Mouse (Mus musculus) urinary bladder, adult 2 months (tissue): Measurements from ENCODE around the gene Wdr47. TPM values are rescaled to one million over a fixed set of nuclear protein-coding genes. Genes with fewer than 3 reads are reported as not detected.
A peak's percentile ranks its signal among the peaks of the same experiment; 100 is the strongest.
"Not testable (repeated sequence)": the region's sequence is repeated elsewhere in the genome, so short reads cannot be mapped to it uniquely, and the experiment has no call there.

Source experiments
- DNase-seq: peaks from one replicate; pipeline ENCODE4 v3.0.0; 2022; ENCODE audit warnings: low spot score
- polyA plus RNA-seq: library from polyadenylated mRNA; depleted of rRNA; stranded (reverse); fragments of >200 nt; gene quantifications from 2 replicates; pipeline ENCODE4 v1.2.3, GENCODE M21; 2012

Gene Wdr47
- polyA plus RNA-seq, 1 experiment: 12.7 TPM

DNA sequence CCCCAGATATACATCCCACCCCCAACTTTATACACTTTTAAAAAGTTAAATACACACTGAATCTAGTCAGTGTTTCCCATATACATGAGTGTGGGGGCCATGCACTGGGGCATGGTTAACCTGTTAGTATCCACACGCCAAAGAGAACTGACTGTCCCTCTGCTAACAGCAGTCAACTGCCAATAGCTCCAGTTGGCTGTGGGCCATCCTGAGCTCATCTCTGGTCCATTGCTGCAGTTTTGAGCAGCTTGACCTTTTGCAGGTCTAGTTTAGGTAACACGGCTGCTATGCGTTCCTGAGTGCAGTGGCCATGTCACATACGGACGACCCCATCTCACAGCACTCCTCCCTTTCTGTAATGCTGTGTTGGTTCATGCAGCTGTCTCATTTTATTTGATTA lies 43.7 kb downstream of the Wdr47 start:
- DNase-seq: no peak

DNA sequence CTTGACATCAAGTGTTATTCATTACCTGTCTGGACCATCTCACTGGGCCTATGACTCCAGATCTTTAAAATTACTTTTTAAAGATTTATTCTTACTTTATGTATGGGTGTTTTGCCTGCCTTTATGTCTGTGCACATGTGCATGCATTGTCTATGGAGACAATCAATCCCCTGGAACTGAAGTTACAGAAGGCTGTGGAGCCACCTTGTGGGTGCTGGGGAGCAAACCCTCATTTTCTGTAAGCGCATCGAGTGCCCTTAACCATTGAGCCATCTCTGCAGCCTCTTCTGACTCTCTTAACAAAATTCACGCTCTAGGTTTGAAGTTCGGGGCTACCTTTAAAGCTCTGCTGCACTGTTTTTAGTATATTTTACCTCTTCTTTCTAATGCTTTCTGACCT lies 48.3 kb downstream of the Wdr47 start:
- no peak for DNase-seq

DNA sequence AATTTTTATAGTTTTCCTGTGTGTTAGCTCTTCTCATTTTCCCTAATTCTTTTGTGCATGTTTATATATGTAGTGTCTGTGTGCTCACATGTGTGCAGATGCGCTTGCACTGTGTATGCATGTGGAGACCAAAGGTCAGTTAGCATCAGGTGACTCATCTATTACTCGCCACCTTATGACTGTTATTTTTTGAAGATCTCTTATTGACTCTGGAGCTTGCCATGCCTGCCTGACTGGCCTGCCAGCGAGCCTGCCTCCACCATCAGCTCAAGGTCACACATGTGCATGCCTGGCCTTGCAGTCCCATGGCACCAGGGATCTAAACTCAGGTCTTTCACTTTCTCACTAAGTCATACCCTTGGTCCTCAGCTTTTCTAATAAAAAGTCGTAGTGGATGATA lies 49.9 kb downstream of the Wdr47 start:
- no peak for DNase-seq

DNA sequence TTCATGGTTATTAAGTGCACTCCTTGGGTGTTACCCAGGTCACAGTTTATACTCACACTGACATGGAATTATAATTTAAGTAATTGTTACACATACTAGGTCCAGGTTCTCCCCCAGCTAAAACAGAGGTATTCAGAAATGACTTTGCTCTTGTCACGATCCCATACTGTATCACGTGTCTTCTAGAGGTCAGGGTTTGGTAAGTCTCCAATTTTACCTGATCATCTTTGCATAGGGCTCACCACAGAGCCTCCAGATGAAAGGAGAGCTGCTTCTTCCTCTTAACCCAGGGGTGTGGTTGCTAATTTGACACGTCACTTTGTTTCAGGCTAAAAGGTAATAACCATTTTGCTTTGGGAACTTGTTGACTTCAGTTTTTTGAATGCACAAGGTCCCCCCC lies 53.8 kb downstream of the Wdr47 start:
- no peak for DNase-seq

DNA sequence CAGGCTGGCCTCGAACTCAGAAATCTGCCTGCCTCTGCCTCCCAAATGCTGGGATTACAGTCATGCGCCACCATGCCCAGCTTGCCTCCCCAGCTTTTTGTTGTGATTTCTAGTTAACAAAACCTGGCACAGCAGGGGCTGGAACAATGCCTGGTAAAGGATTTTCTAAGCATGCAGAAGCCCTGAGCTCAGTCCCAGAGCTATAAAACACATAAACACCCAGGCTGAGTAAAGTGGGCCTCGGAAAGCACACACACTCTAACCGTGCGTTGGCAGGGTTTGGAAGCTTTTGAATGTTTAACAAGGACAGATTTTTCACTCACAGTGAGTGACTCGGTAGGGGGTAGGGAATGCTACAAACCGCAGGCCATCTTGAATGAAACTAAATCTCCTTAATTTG lies 55.0 kb downstream of the Wdr47 start:
- no peak for DNase-seq

DNA sequence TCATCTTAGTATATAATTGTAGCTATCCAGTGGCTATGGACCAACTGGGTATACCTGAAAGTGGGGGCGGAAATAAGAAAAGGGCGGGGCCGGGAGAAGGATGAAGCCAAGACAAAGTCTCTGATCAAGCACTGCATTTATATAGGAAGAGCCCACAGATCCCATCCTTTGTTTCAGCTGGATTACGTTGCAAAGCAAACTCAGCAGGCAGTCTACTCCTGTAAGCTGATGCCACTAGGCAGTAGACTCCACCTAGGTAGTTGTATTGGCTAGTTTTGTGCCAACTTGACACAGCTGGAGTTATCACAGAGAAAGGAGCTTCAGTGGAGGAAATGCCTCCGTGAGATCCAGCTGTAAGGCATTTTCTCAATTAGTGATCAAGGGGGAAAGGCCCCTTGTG lies 56.6 kb downstream of the Wdr47 start:
- not testable (repeated sequence) for DNase-seq

DNA sequence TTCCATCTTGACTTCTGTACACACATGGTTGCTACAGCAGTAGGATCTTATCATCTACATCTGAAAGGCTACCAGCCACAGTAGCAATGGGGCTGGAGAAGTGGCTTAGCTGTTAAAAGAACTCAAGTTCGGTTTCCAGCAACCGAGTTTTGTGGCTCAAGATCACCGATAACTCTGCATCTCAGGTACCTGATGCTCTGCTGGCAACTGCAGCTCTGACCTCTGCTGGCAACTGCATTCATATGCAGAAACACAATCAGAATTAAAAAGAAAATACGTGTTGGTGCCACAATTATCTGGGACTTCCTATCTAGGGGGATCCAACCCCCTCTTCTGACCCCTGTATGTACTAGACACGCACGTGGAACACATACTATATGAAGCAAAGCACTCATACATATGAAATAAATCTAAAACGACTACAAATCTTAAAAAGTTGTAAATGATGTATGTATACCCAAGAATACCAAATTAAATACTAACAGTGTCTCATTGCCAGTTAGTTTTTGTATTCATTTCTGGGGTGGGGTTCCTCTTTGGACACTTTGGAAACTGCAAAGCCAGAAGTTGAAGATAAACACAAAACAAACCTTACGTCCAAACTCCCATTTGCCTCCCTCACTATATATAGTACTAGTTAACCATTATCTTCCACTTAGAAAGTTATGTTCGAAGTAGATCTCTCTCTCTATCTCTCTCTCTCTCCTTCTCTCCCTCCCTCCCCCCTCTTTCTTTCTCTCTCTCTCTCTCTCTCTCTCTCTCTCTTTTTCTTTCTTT lies 62.0 kb downstream of the Wdr47 start:
- DNase-seq: no peak

DNA sequence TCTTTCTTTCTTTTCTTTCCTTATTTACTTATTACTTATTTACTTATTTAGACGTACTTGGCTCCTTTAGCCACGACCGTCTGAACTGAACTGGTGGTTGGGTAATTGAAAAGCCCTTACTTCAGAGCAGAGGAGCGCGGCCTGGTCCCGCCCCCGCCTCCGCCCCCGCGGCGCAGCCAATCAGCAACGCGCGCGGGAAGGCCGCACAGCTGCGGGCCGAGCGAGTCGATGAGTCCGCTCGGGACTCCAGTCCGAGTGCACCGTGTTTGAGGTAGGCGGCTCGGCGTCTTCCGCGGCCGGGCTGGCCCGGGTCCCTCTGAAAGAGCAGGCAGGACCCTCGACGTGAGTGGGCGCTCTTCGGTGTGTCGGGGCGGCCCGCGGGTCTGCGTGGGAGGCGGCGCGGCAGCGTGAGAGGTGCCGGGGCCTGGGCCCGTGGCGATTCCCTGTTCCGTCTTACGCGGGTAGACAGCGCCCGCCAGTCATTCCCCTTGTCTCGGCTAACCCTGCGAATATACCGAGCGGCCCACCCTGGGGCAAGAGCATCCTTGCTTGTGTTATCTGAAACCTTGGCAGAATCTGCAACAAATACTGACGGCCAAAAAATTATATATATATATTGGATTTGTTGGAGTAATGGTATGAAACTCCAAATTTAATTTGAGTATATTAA lies 62.8 kb downstream of the Wdr47 start, which contains the start of gene Clcc1:
Gene Clcc1, plus strand, starts transcription at position 204 of the 670 bp plus-strand sequence.
- DNase-seq: peak; percentile 97

DNA sequence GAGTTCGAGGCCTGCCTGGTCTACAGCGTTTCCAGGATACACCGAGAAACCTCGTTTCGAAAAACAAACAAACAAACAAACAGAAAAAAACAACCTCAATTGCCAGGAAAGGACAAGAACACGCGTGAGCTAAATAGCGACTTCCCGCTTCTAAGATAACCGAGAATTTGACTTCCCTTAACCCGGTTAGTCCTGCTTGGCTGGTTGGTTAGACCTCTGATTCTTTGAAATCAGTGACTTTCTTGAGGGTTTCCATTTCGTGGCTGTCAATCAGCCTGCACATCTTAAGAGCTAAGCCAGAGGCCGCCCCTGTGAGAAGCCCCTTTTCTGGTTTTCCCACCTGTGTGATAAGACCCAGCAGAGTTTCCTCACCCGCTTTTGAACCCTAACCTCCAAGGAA lies 63.5 kb downstream of the Wdr47 start:
- DNase-seq: no peak

DNA sequence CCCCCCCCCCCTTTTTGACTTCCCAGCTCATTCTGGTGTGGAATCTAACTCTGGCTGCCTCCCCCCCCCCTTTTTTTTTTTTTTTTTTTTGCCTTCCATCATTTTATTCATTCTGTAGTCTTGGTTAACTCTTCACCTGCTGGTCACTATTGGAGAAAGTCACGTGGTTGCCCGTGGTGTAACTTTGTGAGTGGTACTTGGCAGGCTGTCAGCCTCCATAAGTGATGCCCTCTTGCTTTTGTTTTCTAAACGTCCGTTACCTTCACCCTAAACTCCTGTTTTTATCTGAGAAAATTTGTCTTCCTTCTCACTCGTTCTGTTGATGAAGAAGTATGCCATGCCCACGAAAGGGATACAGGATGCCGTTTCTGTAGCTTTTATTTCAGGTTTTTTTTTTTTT lies 64.4 kb downstream of the Wdr47 start:
- no peak for DNase-seq

DNA sequence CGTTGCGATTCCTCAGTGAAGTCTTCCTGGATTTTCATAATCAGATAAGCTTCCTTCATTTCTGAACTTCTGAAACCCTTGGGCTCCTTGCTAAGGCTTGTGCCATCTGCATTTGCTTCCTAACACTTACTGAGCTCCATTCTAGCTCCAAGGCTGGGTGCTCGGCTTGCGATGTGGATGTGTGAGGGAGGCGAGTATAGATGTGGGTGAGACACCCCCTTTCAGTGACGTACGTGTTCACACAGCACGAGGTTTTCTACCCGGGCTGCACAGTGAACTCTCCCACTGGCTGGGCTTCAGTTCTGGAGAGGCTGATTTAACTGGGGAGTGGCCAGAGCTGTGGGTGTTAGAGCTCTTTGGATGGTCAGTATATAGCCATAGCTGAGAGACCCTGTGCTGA lies 67.5 kb downstream of the Wdr47 start:
- DNase-seq: no peak

DNA sequence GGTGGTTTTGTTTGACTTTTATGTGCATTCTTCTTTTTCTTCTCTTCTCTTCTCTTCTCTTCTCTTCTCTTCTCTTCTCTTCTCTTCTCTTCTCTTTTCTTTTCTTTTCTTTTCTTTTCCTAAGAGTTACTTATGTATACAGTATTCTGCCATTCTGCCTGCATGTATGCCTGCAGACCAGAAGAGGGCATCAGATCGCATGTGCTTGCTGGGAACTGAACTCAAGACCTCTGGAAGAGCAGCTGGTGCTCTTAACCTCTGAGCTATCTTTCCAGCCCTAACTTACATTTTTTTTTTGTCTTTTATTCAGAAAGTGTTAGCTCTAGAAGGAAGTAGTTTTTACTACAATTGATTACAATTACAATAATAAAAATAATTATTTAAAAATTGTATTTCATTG lies 69.9 kb downstream of the Wdr47 start:
- DNase-seq: no peak

DNA sequence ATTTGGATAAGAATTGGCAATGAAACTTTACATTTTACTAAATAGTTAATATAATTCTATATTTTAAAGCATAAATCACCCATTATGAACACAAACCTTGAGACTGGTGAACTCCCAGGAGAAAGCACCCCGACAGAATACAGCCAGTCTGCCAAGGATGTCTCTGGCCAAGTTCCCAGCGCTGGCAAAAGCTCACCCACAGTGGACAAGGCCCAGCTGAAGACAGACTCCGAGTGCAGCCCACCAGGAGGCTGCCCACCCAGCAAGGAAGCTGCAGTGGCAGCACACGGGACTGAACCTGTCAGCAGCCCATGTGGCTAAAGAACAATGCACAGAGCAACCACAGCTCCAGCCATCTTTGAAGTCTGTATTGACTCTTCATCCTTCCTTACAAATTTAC lies 85.5 kb downstream of the Wdr47 start:
- no peak for DNase-seq

DNA sequence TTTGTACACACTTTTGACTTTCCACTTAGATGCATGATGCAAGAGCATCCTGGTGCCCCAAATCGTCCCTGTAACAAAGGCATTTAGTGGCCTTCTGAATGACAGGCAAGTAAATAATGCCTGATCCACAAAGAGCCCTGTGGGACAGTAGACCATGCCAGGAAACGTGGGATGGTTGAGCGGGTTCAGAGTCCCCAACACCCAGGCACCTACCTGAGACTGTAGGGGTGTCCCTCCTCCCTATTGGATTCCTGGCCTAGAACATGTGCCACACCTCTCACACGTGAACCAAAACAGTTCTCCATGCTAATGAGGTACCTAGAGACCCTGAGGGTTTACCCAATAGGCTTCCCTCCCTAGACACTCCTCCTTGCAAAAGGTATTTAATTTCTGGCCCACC lies 89.9 kb downstream of the Wdr47 start:
- no peak for DNase-seq

DNA sequence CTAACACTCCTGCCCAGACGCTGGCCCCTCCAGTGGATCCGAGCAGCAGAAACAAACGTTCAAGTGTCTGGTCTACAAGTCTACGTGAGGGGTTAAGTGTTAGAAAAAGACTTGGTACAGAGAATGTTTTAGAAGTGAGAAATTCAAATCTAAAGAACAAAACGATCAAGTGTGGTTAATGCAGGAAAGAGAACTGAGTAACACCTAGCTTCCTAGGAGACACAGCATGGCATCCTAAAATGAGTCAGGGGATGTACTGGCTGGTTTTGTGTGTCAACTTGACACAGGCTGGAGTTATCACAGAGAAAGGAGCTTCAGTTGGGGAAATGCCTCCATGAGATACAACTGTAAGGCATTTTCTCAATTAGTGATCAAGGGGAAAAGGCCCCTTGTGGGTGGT lies 92.5 kb downstream of the Wdr47 start:
- not testable (repeated sequence) for DNase-seq

DNA sequence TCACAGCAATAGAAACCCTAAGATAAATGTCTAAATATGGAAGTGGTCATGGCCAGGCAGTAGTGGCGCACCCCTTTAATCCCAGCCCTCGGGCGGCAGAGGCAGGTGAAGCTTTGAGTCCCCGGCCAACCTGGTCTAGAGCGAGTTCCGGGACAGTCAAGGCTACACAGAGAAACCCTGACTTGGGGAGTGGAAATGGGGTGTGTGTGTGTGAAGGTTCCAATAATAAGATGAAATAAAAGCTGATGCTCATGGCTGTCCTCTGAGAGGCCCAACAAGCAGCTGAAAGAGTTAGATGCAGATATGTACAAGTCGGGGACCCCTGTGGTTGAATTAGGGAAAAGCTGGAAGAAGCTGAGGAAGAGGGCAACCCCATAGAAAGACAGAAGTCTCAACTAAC lies 94.6 kb downstream of the Wdr47 start:
- no peak for DNase-seq

DNA sequence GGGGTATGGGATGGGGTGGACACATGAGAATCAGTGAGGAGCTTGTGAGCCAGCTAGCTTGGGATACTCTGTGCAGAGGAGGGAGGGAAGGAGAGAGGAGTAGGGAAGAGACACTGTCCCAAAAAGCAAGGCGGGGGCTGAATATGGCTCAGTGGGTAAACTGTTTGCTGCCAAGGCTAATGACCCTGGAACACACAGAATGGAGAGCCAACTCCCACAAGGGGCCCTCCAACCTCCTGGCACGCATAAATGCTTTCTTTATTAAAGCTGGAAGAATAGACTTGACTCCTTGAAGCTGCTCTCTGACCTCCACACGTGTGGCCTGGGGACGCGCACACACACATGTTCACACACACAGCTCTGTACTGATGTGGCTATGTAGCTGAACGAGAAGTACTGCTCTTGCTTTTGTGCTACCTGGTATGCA lies 97.9 kb downstream of the Wdr47 start:
- DNase-seq: no peak

DNA sequence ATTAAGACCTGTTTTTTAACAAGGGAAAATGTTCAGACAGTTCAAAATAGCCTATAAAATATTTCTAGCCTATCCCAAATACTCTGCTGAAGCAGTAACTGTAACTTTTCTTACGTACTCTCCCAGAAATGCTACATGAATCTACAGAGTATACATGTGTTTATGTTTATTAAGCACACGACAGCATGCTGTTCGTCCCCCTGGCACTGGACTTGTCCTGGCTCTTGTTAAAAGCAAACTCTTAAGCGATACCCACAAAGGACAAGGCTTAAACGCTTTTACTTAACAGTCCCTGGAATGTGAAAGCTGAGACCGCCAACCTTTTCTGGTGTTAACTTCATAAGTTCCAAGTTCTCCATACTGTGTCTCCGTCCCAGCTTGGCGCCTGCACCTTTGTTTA lies 98.4 kb downstream of the Wdr47 start:
- no peak for DNase-seq

DNA sequence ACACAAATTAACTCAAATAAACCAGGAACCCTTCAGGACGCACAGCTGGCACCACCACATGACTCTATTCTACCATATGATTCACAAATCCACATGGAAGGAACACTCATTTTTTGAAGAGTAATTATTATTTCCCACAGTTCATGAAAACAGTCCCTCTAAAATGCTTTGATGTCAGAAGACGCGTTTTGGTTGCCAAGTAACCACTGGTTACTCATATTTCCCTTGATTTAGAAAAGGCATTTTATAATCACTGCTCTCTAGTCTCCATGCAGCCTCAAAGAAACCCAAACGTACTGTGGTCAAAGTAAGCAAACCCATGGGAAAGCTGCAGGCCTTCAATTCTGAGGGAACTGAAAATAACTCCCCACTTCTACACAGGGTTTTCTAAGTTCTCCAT lies 98.9 kb downstream of the Wdr47 start:
- DNase-seq: no peak

DNA sequence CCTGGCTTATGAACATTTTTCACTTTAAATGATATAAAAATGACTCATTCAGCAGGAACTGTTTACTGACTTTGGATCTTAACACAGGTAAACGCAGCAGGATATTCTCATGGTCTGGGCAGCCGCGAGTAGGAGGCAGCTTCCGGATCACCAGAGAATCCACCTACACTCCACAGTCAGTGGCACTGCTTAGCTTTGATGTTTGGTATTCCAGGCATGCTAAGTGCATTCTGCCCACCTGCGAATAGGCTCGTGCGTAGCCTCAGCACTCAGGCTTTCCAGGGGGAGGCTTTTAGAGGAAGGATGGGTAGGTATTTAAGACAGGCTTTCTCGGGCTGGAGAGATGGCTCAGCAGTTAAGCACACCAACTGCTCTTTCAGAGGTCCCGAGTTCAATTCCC lies 103.2 kb downstream of the Wdr47 start:
- DNase-seq: no peak
